Mouse (Mus musculus): ENCODE measurements around the gene Ppp1r9b.

GRCm38 (mm10) chr11:94955103-94955502 is 35.7 kb upstream of the Ppp1r9b start:
- TF ChIP-seq CTCF (IDR thresholded peaks at IDR 0.05; ENCODE audit: low read depth, low read length) (no peak), POLR2A (IDR thresholded peaks at IDR 0.05; ENCODE audit: extremely low read depth, insufficient read depth, low read length) (no peak)
